Mouse (Mus musculus): Measurements from ENCODE around the gene Tmem41a. TPM values are rescaled to one million over a fixed set of nuclear protein-coding genes. Genes with fewer than 3 reads are reported as not detected.
"Not testable (repeated sequence)": the region's sequence is repeated elsewhere in the genome, so short reads cannot be mapped to it uniquely, and the experiment has no call there.

Tmem41a gene
- total RNA-seq (2021): 10 to 100 TPM; 20.0 to 20.4 TPM
- long read RNA-seq, experiment 1, transcript Tmem41a-201 (5 exons, 1,360 nt): major isoform, 7 of 11 reads
- long read RNA-seq, experiment 1, partial matches to known transcripts: 2 of 11 reads
- long read RNA-seq, experiment 1, other reads (novel, unspliced or antisense): 2 of 11 reads
- long read RNA-seq, experiment 2, transcript Tmem41a-201 (5 exons, 1,360 nt): major isoform, 6 of 14 reads
- long read RNA-seq, experiment 2, partial matches to known transcripts: 2 of 14 reads
- long read RNA-seq, experiment 2, other reads (novel, unspliced or antisense): 2 of 14 reads

GRCm38 (mm10) chr16:21946761-21947715 is at the start of gene Tmem41a:
Gene Tmem41a (minus strand): TSS chr16:21947552.
- peak; percentile 64 to 75 for DNase-seq (ENCODE audit: low spot score in 2 of 2)

GRCm38 (mm10) chr16:21996402-21996801 is 49.0 kb upstream of the Tmem41a start:
- DNase-seq (ENCODE audit: low spot score in 2 of 2): no peak

- no peak for DNase-seq (ENCODE audit: low spot score in 2 of 2)
These were observed 48.0 kb upstream of the Tmem41a start, which contains the start of gene Liph for GRCm38 (mm10) chr16:21995304-21995703. Gene Liph (minus strand): TSS chr16:21995663.

GRCm38 (mm10) chr16:21991774-21992173 is 44.4 kb upstream of the Tmem41a start:
- no peak for DNase-seq (ENCODE audit: low spot score in 2 of 2)

- DNase-seq (ENCODE audit: low spot score in 2 of 2): not testable (repeated sequence)
These were observed 43.5 kb upstream of the Tmem41a start for GRCm38 (mm10) chr16:21990893-21991292.

- DNase-seq (ENCODE audit: low spot score in 2 of 2): no peak
These were observed 40.6 kb upstream of the Tmem41a start for GRCm38 (mm10) chr16:21987956-21988355.

- DNase-seq (ENCODE audit: low spot score in 2 of 2): no peak
These were observed 38.8 kb upstream of the Tmem41a start for GRCm38 (mm10) chr16:21986191-21986590.

GRCm38 (mm10) chr16:21984091-21984490 is 36.7 kb upstream of the Tmem41a start:
- no peak for DNase-seq (ENCODE audit: low spot score in 2 of 2)

GRCm38 (mm10) chr16:21983581-21983980 is 36.2 kb upstream of the Tmem41a start:
- no peak for DNase-seq (ENCODE audit: low spot score in 2 of 2)

GRCm38 (mm10) chr16:21983146-21983545 is 35.8 kb upstream of the Tmem41a start:
- no peak for DNase-seq (ENCODE audit: low spot score in 2 of 2)

GRCm38 (mm10) chr16:21977347-21977746 is 30.0 kb upstream of the Tmem41a start:
- no peak for DNase-seq (ENCODE audit: low spot score in 2 of 2)

- no peak for DNase-seq (ENCODE audit: low spot score in 2 of 2)
These were observed 28.9 kb upstream of the Tmem41a start for GRCm38 (mm10) chr16:21976203-21976602.

- DNase-seq (ENCODE audit: low spot score in 2 of 2): no peak
These were observed 24.1 kb upstream of the Tmem41a start for GRCm38 (mm10) chr16:21971446-21971845.

GRCm38 (mm10) chr16:21970536-21970935 is 23.2 kb upstream of the Tmem41a start:
- no peak for DNase-seq (ENCODE audit: low spot score in 2 of 2)

GRCm38 (mm10) chr16:21969874-21970273 is 22.5 kb upstream of the Tmem41a start:
- no peak for DNase-seq (ENCODE audit: low spot score in 2 of 2)

GRCm38 (mm10) chr16:21965576-21965975 is 18.2 kb upstream of the Tmem41a start:
- DNase-seq (ENCODE audit: low spot score in 2 of 2): no peak

- no peak for DNase-seq (ENCODE audit: low spot score in 2 of 2)
These were observed 8.2 kb upstream of the Tmem41a start for GRCm38 (mm10) chr16:21955591-21955990.

- no peak for DNase-seq (ENCODE audit: low spot score in 2 of 2)
These were observed 18.9 kb downstream of the Tmem41a start for GRCm38 (mm10) chr16:21928471-21928870.

GRCm38 (mm10) chr16:21916681-21917080 is 30.7 kb downstream of the Tmem41a start:
- DNase-seq (ENCODE audit: low spot score in 2 of 2): no peak

- no peak for DNase-seq (ENCODE audit: low spot score in 2 of 2)
These were observed 34.0 kb downstream of the Tmem41a start for GRCm38 (mm10) chr16:21913347-21913746.

GRCm38 (mm10) chr16:21908906-21909305 is 38.4 kb downstream of the Tmem41a start:
- not testable (repeated sequence) for DNase-seq (ENCODE audit: low spot score in 2 of 2)

GRCm38 (mm10) chr16:21906902-21907301 is 40.5 kb downstream of the Tmem41a start:
- no peak for DNase-seq (ENCODE audit: low spot score in 2 of 2)

All from adrenal gland, postnatal 4 days (tissue).